Mouse (Mus musculus) kidney, adult 2 months (tissue): ENCODE measurements around the gene Ajm1.

Experiments used
- CTCF ChIP-seq: fragments of 200-500 bp; conservative IDR thresholded peaks from 2 replicates; pipeline ENCODE4 v1.5.1; 2011; ENCODE audit warnings: low read depth, mild to moderate bottlenecking, control low read depth, low read length, moderate library complexity, mixed read lengths; ENCODE audit not compliant: insufficient read depth, insufficient read length
- POLR2A ChIP-seq: fragments of 200-500 bp; IDR thresholded peaks from one replicate; pipeline ENCODE4 v1.6.1; 2011; ENCODE audit warnings: low read depth, low read length, control low read depth

DNA sequence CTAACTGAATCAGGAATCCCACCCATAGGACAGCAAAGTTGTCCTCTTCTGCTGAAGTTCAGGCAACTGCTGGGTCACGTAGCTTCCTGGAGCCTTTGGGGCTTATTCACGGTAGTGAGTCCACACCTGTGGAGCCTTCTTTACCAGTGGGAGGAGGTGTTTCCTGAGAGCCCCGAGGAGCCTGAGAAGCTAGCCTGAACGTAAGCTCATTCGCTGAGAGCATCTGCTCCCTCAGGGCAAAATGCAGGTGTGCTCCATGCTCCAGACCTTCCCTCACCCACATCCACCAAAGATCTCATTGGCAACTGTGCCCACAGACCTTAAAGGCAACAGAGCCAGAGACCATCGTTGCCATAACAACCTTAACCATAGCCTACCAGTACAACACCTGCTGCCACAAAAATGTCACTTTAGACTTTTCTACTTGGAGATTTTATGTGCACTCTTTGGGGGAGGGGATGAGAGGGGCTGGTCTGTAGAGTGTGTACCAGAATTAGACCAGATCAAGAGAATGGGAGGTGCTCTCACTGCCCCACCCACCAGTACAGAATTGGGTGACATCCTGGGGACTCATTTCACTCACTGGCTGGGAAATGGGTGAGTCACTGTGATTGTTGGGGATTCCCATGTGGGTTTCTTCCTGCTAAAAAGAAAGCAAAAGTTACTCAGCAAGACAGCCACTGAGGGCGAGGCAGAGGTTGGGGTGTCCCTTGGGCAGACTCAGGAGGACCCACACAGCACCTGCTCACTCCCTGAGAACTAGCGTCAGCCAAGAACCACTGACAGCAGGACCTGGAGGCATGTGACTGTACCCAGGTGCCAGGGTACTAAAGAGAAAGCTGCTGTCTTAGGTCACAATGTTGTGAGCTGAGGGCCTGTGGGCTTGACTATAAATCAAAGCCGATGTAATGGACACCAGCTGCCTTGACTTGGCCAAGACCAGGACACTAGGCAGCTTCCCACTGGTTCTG, 32.3 kb downstream of the Ajm1 start:
- TF ChIP-seq POLR2A (no peak), CTCF (no peak)
